Mouse (Mus musculus) kidney, postnatal 0 days (tissue): ENCODE data around the gene 1700074P13Rik. TPM values are rescaled to one million over a fixed set of nuclear protein-coding genes. Genes with fewer than 3 reads are reported as not detected.
"Not testable (repeated sequence)": the region's sequence is repeated elsewhere in the genome, so short reads cannot be mapped to it uniquely, and the experiment has no call there.

Experiments used
- ATAC-seq: fragments of 200-750 bp; cut with Nextera tagmentation; replicated peaks from 2 replicates; pipeline ENCODE4 v1.8.0; 2017; ENCODE audit warnings: low read depth, moderate number of reproducible peaks, moderate TSS enrichment, moderate library complexity; ENCODE audit not compliant: low FRiP score
- DNase-seq: peaks from one replicate; pipeline ENCODE4 v3.0.0-alpha.2; 2016; ENCODE audit warnings: low spot score
- H3K27ac ChIP-seq: fragments of 300-500 bp; sonication (generic); 2 replicates; pipeline ENCODE4 v1.5.1; 2014; ENCODE audit warnings: mild to moderate bottlenecking
- H3K27me3 ChIP-seq: fragments of 300-500 bp; sonication (generic); 2 replicates; pipeline ENCODE4 v1.6.1; 2014; ENCODE audit warnings: low read length, mixed read lengths; ENCODE audit not compliant: insufficient read depth
- H3K36me3 ChIP-seq: fragments of 300-500 bp; sonication (generic); 2 replicates; pipeline ENCODE4 v1.6.1; 2014; ENCODE audit warnings: low read length, mixed read lengths; ENCODE audit not compliant: insufficient read depth
- H3K4me1 ChIP-seq: fragments of 300-500 bp; sonication (generic); replicated peaks from 2 replicates; pipeline ENCODE4 v1.6.1; 2014; ENCODE audit warnings: antibody characterized with exemption, low read length, mixed read lengths; ENCODE audit not compliant: insufficient read depth
- H3K4me2 ChIP-seq: fragments of 300-500 bp; sonication (generic); 2 replicates; pipeline ENCODE4 v1.6.1; 2014; ENCODE audit warnings: mild to moderate bottlenecking, low read length, moderate library complexity, mixed read lengths
- H3K4me3 ChIP-seq: fragments of 300-500 bp; sonication (generic); replicated peaks from 2 replicates; pipeline ENCODE4 v1.5.1; 2014; ENCODE audit warnings: low read depth, low read length
- H3K9ac ChIP-seq: fragments of 300-500 bp; sonication (generic); 2 replicates; pipeline ENCODE4 v1.6.1; 2014; ENCODE audit warnings: low read depth, low read length
- H3K9me3 ChIP-seq: fragments of 300-500 bp; sonication (generic); replicated peaks from 2 replicates; pipeline ENCODE4 v1.6.1; 2016; ENCODE audit warnings: low read length, inconsistent platforms, mixed read lengths
- CTCF ChIP-seq: IDR thresholded peaks from 2 replicates; pipeline ENCODE4 v1.5.1; 2016; ENCODE audit warnings: antibody characterized with exemption, low read depth, mild to moderate bottlenecking, moderate library complexity
- WGBS: fragments of 180-500 bp; shearing (Covaris S2); extraction: QIAGEN DNeasy Blood & Tissue Kit; methylation state at CpG from one replicate; pipeline ENCODE4 v1.1.7; 2014; 5-methylcytosine and 5-hydroxymethylcytosine counted together
- polyA plus RNA-seq: library from polyadenylated mRNA; unstranded; fragments of >200 nt; fragmentation: Nextera tagmentation; extraction: Ambion mirVana; gene quantifications from 2 replicates; pipeline ENCODE4 v1.2.1, GENCODE M21; 2015

The 1700074P13Rik gene
- polyA plus RNA-seq, result not detected in 2 replicates

DNA sequence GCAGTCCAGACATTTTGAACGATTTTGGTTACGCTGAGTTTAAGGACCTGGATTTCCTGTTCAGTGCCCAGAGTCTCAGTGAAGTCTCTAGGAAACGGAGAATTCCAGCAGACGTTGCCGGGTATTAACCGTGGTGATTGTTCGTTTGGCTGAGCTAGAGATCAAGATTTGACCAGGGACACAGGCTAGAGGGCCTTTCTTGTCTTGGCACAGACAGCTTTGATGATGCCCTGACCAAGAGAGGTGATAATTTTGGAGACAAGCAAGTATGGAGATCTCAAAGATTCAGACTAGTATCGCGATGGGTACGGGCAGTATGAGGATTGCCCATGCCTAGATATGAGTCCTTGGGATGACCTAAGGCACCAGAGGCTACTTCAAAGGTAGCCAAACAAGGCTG is at the start of gene 1700074P13Rik:
Gene 1700074P13Rik, minus strand, starts transcription at position 101 of the 400 bp plus-strand sequence.
- H3K4me3 ChIP-seq, result no peak within 1 kb of the TSS
- H3K27me3 ChIP-seq, result no peaks in the 10 kb centered on the region
- no peak within 1 kb of the TSS for H3K27ac ChIP-seq
- no peak within 1 kb of the TSS for H3K4me2 ChIP-seq
- WGBS, result 87% methylated on average over 10 of the region's 10 CpGs
- TF ChIP-seq CTCF, result no peak
- DNase-seq, result no peak
- no peaks in the 10 kb centered on the region for H3K9me3 ChIP-seq
- H3K36me3 ChIP-seq, result no peaks in the 10 kb centered on the region
- no peaks in the 10 kb centered on the region for H3K4me1 ChIP-seq
- no peak for ATAC-seq
- H3K9ac ChIP-seq, result no peak within 1 kb of the TSS

DNA sequence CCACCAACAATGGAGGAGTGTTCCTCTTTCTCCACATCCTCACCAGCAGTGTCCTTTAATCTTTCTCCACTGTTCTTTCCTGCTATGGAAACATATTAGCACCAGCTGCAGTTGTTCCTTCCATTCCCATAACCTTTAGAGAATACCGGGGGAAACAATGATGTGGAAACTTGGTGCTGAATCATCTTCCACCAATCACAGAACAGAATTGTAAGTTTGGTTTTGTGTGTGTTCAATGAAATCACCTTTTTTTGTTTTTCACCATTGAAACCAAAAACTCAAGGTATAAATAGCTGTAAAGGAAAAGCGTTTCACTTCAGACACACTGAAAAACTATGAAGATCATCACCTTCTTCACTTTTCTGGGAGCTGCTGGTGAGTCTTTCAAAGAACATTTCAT is 24.1 kb upstream of the 1700074P13Rik start, which contains the start of gene 1810009J06Rik:
Gene 1810009J06Rik, plus strand, starts transcription at position 301 of the 400 bp plus-strand sequence.
- not testable (repeated sequence) for H3K9me3 ChIP-seq, H3K27me3 ChIP-seq, H3K4me3 ChIP-seq, ATAC-seq, H3K9ac ChIP-seq, H3K36me3 ChIP-seq, DNase-seq, H3K27ac ChIP-seq, H3K4me1 ChIP-seq, H3K4me2 ChIP-seq
- 87% methylated on average over 2 of the region's 2 CpGs for WGBS

DNA sequence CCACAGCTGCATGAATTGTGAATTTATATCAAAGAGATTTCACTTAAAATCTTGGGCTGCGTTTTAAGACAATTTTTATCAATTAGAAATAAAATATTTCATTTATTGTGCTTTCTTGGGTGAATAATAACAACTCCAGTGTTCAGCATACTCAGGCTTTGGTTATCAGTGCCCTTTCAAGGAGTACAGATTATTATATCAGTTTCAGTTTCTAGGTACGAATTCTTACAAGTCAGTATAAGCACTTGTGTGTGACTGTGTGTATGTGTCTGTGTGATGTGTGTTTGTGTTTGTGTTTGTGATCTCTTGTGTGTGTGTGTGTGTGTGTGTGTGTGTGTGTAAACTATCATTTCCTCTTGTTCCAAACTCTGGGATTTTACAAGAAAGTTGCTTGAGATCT is 13.4 kb upstream of the 1700074P13Rik start:
- H3K27ac ChIP-seq, result no peak overlapping the region
- no peak for TF ChIP-seq CTCF
- H3K36me3 ChIP-seq, result no peaks in the 10 kb centered on the region
- H3K4me3 ChIP-seq, result no peak overlapping the region
- ATAC-seq, result no peak
- H3K9ac ChIP-seq, result no peak overlapping the region
- DNase-seq, result no peak
- no peaks in the 10 kb centered on the region for H3K27me3 ChIP-seq
- 58% methylated on average over 2 of the region's 2 CpGs for WGBS
- no peaks in the 10 kb centered on the region for H3K9me3 ChIP-seq
- no peak overlapping the region for H3K4me2 ChIP-seq
- H3K4me1 ChIP-seq, result no peaks in the 10 kb centered on the region

DNA sequence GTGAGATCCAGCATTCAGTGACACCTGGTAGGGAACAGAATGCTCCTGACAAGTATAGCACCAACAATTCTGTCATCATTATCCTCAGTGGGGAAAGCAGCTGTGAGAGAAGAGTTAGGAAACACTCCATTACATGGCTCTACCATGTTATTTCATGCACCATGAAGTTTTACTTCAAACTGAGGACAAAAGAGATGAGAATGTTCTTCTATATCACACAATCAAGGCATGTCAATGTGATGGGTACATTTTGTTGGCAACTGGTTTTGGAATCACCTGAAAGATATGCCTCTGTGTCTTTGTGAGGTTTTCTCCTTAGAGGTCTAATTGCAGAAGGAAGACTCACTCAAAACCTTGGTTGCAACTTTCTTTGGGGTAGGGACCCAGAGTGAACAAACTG is 11.4 kb upstream of the 1700074P13Rik start, which contains the start of gene Gm4744:
Gene Gm4744, minus strand, starts transcription at position 101 of the 400 bp plus-strand sequence.
- ATAC-seq, result no peak

DNA sequence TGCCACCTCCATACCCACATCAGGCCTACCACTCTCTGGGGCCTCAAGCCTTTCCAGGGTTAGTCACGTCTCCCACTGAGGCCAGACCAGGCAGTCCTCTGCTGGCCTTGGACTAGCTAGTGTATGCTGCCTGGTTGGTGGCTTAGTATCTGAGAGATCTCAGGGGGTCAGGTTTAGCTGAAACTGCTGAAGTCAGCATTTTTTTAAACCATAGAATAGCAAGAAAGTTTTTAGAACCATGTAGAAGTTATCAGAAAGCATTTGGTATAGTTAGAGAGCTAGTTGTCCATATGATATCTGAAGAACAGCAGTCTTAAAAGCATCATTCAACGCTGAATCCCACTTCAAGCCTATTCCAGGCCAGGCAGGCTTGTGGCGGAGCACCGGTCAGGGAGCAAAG is 20.4 kb downstream of the 1700074P13Rik start:
- Histone ChIP-seq H3K9me3 (no peaks in the 10 kb centered on the region), H3K4me1 (no peaks in the 10 kb centered on the region), H3K4me2 (no peak overlapping the region), H3K27me3 (no peaks in the 10 kb centered on the region), H3K9ac (no peak overlapping the region), H3K36me3 (no peaks in the 10 kb centered on the region), H3K27ac (no peak overlapping the region), H3K4me3 (no peak overlapping the region)
- no peak for DNase-seq
- no peak for TF ChIP-seq CTCF
- ATAC-seq, result no peak
- 83% methylated on average over 4 of the region's 4 CpGs for WGBS

More for the DNA sequence above, 11.4 kb upstream of the 1700074P13Rik start, which contains the start of gene Gm4744:
- H3K36me3 ChIP-seq, result no peaks in the 10 kb centered on the region
- H3K27me3 ChIP-seq, result no peaks in the 10 kb centered on the region
- H3K27ac ChIP-seq, result no peak within 1 kb of the TSS
- H3K4me3 ChIP-seq, result no peak within 1 kb of the TSS
- no peak within 1 kb of the TSS for H3K9ac ChIP-seq
- no peaks in the 10 kb centered on the region for H3K4me1 ChIP-seq
- no peak within 1 kb of the TSS for H3K4me2 ChIP-seq
- no peak for TF ChIP-seq CTCF
- DNase-seq, result no peak
- H3K9me3 ChIP-seq, result no peaks in the 10 kb centered on the region

DNA sequence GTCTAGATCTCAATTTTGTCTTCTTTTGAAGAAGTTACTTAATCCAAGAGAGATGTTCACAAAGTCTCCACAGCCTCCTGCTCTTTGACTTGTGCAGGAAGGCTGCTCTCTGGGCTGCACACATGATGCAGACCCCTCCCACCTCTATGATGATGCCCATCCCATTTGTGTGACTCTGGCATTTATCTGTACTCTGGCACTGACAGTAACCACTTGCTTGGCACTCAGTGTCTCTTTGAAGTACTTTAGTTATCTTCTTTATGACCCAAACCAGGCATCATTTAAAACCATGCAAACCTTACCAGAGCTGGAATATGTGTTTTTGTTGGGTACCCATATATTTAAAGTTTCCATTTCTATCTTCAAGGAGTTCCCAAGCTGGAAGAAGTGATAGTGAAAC is 40.1 kb downstream of the 1700074P13Rik start, which contains the start of gene Prss58:
Gene Prss58, minus strand, starts transcription at position 101 of the 400 bp plus-strand sequence.
- no peak for ATAC-seq
- no peak within 1 kb of the TSS for H3K9ac ChIP-seq
- no peaks in the 10 kb centered on the region for H3K36me3 ChIP-seq
- no peak within 1 kb of the TSS for H3K4me2 ChIP-seq
- H3K27me3 ChIP-seq, result no peaks in the 10 kb centered on the region
- no peaks in the 10 kb centered on the region for H3K4me1 ChIP-seq
- H3K27ac ChIP-seq, result no peak within 1 kb of the TSS
- TF ChIP-seq CTCF, result no peak
- no peak for DNase-seq
- H3K9me3 ChIP-seq, result no peaks in the 10 kb centered on the region
- no peak within 1 kb of the TSS for H3K4me3 ChIP-seq

DNA sequence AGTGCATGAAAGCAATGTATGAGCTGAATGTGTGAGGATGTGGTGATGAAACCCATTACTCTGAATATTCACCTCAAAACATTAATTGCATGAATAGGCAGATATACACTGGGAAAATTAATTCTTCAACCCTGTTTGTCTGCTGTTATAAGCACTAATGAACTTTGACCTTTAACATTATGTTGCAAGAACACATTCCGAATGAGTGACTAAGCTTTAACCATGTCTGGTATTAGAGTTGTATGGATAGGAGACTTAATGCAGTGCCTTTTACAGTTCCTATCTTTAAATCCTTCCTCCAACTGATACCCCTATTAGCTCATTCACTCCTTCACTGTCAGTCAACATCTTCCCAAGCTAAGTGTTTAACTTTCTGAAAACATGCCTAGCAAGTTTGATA is 45.6 kb downstream of the 1700074P13Rik start:
- H3K4me3 ChIP-seq, result no peak overlapping the region

More for the DNA sequence above, 45.6 kb downstream of the 1700074P13Rik start:
- DNase-seq (no peak), ATAC-seq (0 out of 2 replicates have a peak, but pooled peaks have one; percentile 17)
- H3K9ac ChIP-seq, result no peak overlapping the region
- H3K27me3 ChIP-seq, result no peaks in the 10 kb centered on the region
- no peaks in the 10 kb centered on the region for H3K36me3 ChIP-seq
- H3K27ac ChIP-seq, result no peak overlapping the region
- no peak overlapping the region for H3K4me2 ChIP-seq
- no peaks in the 10 kb centered on the region for H3K9me3 ChIP-seq
- TF ChIP-seq CTCF, result no peak
- WGBS, result 74% methylated on average over 1 of the region's 1 CpGs
- no peaks in the 10 kb centered on the region for H3K4me1 ChIP-seq
